Mouse (Mus musculus): ENCODE measurements around the gene F5.

DNA sequence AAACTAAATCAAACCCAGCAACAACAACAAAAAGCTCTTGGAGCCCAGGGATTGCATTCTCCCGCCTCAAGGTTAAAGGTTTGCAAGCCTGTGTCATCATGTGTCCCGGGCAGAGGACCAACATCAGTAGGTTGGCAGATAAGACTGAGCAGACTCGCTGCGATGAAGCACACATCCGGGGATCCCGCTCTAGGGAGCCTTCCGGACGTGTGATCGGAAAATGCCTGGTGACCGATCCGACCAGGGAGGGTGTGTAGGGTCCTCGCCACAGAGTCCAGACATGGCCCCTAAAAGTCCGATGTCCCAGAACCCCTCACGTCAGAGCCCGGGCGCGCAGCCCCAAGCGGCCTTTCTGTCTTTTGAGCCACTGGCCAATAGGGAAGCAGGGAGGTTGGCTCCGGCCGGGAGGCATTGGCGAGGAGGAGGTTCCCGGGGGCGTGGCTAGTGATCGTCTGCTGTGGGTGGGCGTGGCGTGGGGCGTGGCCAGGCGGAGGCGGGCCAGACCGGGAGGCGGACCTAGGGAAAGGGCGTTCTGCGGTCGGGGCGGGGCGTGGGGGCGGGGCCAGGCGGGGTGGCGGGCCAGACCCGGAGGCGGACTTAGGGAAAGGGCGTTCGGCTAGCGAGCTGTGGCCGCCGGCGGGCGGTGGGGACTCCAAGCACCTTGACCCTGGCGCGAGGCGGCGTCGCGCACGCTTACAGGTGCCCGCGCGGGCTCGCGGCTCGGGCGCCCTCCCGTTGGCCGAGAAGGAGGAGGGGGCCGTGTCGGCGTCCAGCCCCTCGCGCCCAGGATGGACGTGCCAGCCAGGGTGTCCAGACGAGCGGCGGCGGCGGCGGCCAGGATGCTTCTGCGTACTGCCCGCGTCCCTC is 97.1 kb downstream of the F5 start, which contains the start of gene Slc19a2:
- TF ChIP-seq POLR2A (IDR thresholded peaks at IDR 0.05; ENCODE audit: control insufficient read depth, low read depth, low read length) = peak; percentile 22
- TF ChIP-seq CTCF (IDR thresholded peaks at IDR 0.05; ENCODE audit: control insufficient read depth, insufficient read depth, insufficient replicate concordance, low read depth, low read length) = no peak

Data from testis, adult 2 months (tissue).